ENCODE assay signal across 12 mouse cellular contexts in genomic region chr3:30741306-30741705, GRCm38 (mm10). TPM values are rescaled to one million over a fixed set of nuclear protein-coding genes. Genes with fewer than 3 reads are reported as not detected.
DNase-seq lines count a peak whose midpoint lies in the region; ATAC-seq and TF ChIP-seq lines count a peak whose summit lies in the region.
"Had no signal": no experiment of that assay in that cellular context is flagged by ENCODE, and none has a peak within 500 bp of the region (broad histone marks: within the 10 kb centered on the region; RNA-seq: fewer than 3 reads in every experiment).

No protein-coding gene starts in this region.

- no peak for ATAC-seq in embryonic facial prominence, embryonic 14.5 days (ENCODE audit: low read depth)

- no peaks in the 10 kb centered on the region for H3K36me3 ChIP-seq in embryonic facial prominence, embryonic 14.5 days (ENCODE audit: control insufficient read depth, insufficient read depth, low read length)
- H3K36me3 ChIP-seq in embryonic facial prominence, embryonic 10.5 days (replicated peaks), result no peaks in the 10 kb centered on the region
- H3K36me3 ChIP-seq: embryonic facial prominence, embryonic 12.5 days; limb, embryonic 10.5 days had no signal

- TF ChIP-seq CTCF in cerebellum, adult 2 months (IDR thresholded peaks at IDR 0.05; ENCODE audit: borderline replicate concordance, insufficient read depth, low read depth, low read length), result no peak

- peaks cover 8% of the 10 kb centered on the region; the same call in 1 of the 2 replicates for H3K4me1 ChIP-seq in embryonic facial prominence, embryonic 14.5 days (ENCODE audit: control insufficient read depth, insufficient read depth, low read length)
- H3K4me1 ChIP-seq in embryonic facial prominence, embryonic 10.5 days, result peaks cover 9% of the 10 kb centered on the region; the same call in 1 of the 2 replicates
- H3K4me1 ChIP-seq in cerebellum, adult 2 months (ENCODE audit: control insufficient read depth, insufficient read depth, low read length), result no peaks in the 10 kb centered on the region; the same call in 1 of the 2 replicates
- H3K4me1 ChIP-seq: embryonic facial prominence, embryonic 12.5 days; megakaryocyte, embryonic 14.5 days had no signal

- no peaks in the 10 kb centered on the region for H3K27me3 ChIP-seq in embryonic facial prominence, embryonic 14.5 days (replicated peaks; ENCODE audit: control insufficient read depth, insufficient read depth, low read length)
- H3K27me3 ChIP-seq in embryonic facial prominence, embryonic 10.5 days (replicated peaks; ENCODE audit: low read depth, poor library complexity, severe bottlenecking), result no peaks in the 10 kb centered on the region
- H3K27me3 ChIP-seq in cerebellum, adult 2 months (ENCODE audit: control insufficient read depth, insufficient read depth, low read length), result no peaks in the 10 kb centered on the region
- H3K27me3 ChIP-seq: embryonic facial prominence, embryonic 12.5 days; megakaryocyte, embryonic 14.5 days had no signal

- WGBS in embryonic facial prominence, embryonic 14.5 days, result 86% methylated on average over 6 of the region's 6 CpGs
- 84% methylated on average over 6 of the region's 6 CpGs for WGBS in embryonic facial prominence, embryonic 10.5 days
- WGBS in cerebellum, adult 2 months, result 16% methylated on average over 6 of the region's 6 CpGs

- no peak for TF ChIP-seq POLR2A in cerebellum, adult 2 months (IDR thresholded peaks at IDR 0.05; ENCODE audit: borderline replicate concordance, insufficient read depth, low read length)

- no peak overlapping the region for H3K4me3 ChIP-seq in embryonic facial prominence, embryonic 14.5 days (ENCODE audit: low read depth, low read length)
- H3K4me3 ChIP-seq in embryonic facial prominence, embryonic 10.5 days, result no peak overlapping the region
- H3K4me3 ChIP-seq in cerebellum, adult 2 months (replicated peaks; ENCODE audit: insufficient read depth, low read depth, low read length), result no peak overlapping the region
- H3K4me3 ChIP-seq: embryonic facial prominence, embryonic 12.5 days; limb, embryonic 10.5 days; megakaryocyte, embryonic 14.5 days had no signal

- peak; percentile 25 for DNase-seq in embryonic facial prominence, embryonic 14.5 days (ENCODE audit: low spot score)
- DNase-seq in embryonic facial prominence, embryonic 10.5 days (ENCODE audit: low spot score), result no peak
- peak; percentile 32 to 58 for DNase-seq in cerebellum, adult 2 months
- DNase-seq in heart, postnatal 14 days, result peak; percentile 29 to 55
- peak; percentile 22 for DNase-seq in ovary, postnatal 14 days (ENCODE audit: low spot score)
- no peak for DNase-seq in spleen, postnatal 4 days (ENCODE audit: low spot score in 2 of 2)
- DNase-seq in layer of hippocampus, adult 9-11 months, result no peak
- no peak for DNase-seq in thymus, adult 18-20 months

- no peak overlapping the region for H3K9ac ChIP-seq in embryonic facial prominence, embryonic 14.5 days (ENCODE audit: low read depth, low read length)
- H3K9ac ChIP-seq: embryonic facial prominence, embryonic 12.5 days had no signal

- no peak overlapping the region for H3K27ac ChIP-seq in embryonic facial prominence, embryonic 14.5 days (replicated peaks; ENCODE audit: low read depth, low read length)
- no peak overlapping the region for H3K27ac ChIP-seq in embryonic facial prominence, embryonic 10.5 days (replicated peaks)
- H3K27ac ChIP-seq in cerebellum, adult 2 months (ENCODE audit: insufficient read depth, low read length), result no peak overlapping the region
- H3K27ac ChIP-seq: embryonic facial prominence, embryonic 12.5 days; limb, embryonic 10.5 days had no signal

- intact Hi-C loops in heart, postnatal 14 days (cut with DNase I), result no loop called here

- H3K9me3 ChIP-seq in embryonic facial prominence, embryonic 14.5 days (ENCODE audit: control insufficient read depth, low read length), result 0 out of 2 replicates have a peak, but pooled peaks cover 5% of the 10 kb centered on the region
- H3K9me3 ChIP-seq in embryonic facial prominence, embryonic 10.5 days, result peaks cover 3% of the 10 kb centered on the region; the same call in 1 of the 2 replicates
- H3K9me3 ChIP-seq: embryonic facial prominence, embryonic 12.5 days; limb, embryonic 10.5 days had no signal

- H3K4me2 ChIP-seq in embryonic facial prominence, embryonic 14.5 days (ENCODE audit: low read depth, low read length), result no peak overlapping the region
- H3K4me2 ChIP-seq: embryonic facial prominence, embryonic 12.5 days had no signal

RNA-seq across cellular contexts. Expression of gene Samd7, which starts 4.8 kb away (rescaled TPM):
- polyA plus RNA-seq in embryonic facial prominence, embryonic 14.5 days (2014; fragmentation: Nextera tagmentation; extraction: Ambion mirVana), result not detected in 2 replicates
- polyA plus RNA-seq in embryonic facial prominence, embryonic 10.5 days (2016; fragmentation: Nextera tagmentation; extraction: Ambion mirVana), result not detected in 2 replicates
- polyA plus RNA-seq in cerebellum, adult 2 months (2012; rRNA removed), result 0.05 and 0.15 TPM in 2 replicates
- total RNA-seq in heart, postnatal 14 days (2021), result not detected
- polyA plus RNA-seq: embryonic facial prominence, embryonic 12.5 days; hindbrain, embryonic 11.5 days; limb, embryonic 10.5 days had no signal

RNA-seq across cellular contexts. Expression of gene Lrrc31, which starts 41.7 kb away (rescaled TPM):
- polyA plus RNA-seq in embryonic facial prominence, embryonic 14.5 days (2014; fragmentation: Nextera tagmentation; extraction: Ambion mirVana), result 0.54 and 0.85 TPM in 2 replicates
- not detected in 2 replicates for polyA plus RNA-seq in embryonic facial prominence, embryonic 10.5 days (2016; fragmentation: Nextera tagmentation; extraction: Ambion mirVana)
- not detected in 2 replicates for polyA plus RNA-seq in cerebellum, adult 2 months (2012; rRNA removed)
- under 1 TPM in 1 of 2 experiments, not detected in 1; 0.33 TPM for total RNA-seq in heart, postnatal 14 days (2021)
- polyA plus RNA-seq: embryonic facial prominence, embryonic 12.5 days; hindbrain, embryonic 11.5 days; limb, embryonic 10.5 days had no signal

RNA-seq across cellular contexts. Expression of gene Sec62, which starts 51.4 kb away (rescaled TPM):
- polyA plus RNA-seq in embryonic facial prominence, embryonic 14.5 days (2014; fragmentation: Nextera tagmentation; extraction: Ambion mirVana), result 94.5 and 106 TPM in 2 replicates
- polyA plus RNA-seq in embryonic facial prominence, embryonic 10.5 days (2016; fragmentation: Nextera tagmentation; extraction: Ambion mirVana), result 44.8 and 58.1 TPM in 2 replicates
- 102 and 111 TPM in 2 replicates for polyA plus RNA-seq in cerebellum, adult 2 months (2012; rRNA removed)
- 10 to 100 TPM; 43.9 to 44.2 TPM for total RNA-seq in heart, postnatal 14 days (2021)

Comparison
In these comparisons a context has a peak if more than half of its experiments do, and no peak if none do; other contexts are left out.
1. DNase-seq: peak in embryonic facial prominence, embryonic 14.5 days (single experiment), cerebellum, adult 2 months (2 of 2), heart, postnatal 14 days (2 of 2) and ovary, postnatal 14 days (single experiment); none in embryonic facial prominence, embryonic 10.5 days (single experiment), spleen, postnatal 4 days (0 of 2), layer of hippocampus, adult 9-11 months (single experiment) and thymus, adult 18-20 months (0 of 2).